Mouse (Mus musculus) ES-E14 (cell line): ENCODE data around the gene Ptpn23.
"Not testable (repeated sequence)": the region's sequence is repeated elsewhere in the genome, so short reads cannot be mapped to it uniquely, and the experiment has no call there.

ENCODE experiments used
- CHD2 ChIP-seq: IDR thresholded peaks from 2 replicates; pipeline ENCODE4 v1.6.1; 2014; ENCODE audit warnings: mild to moderate bottlenecking, low read depth, low read length, inconsistent platforms
- HCFC1 ChIP-seq: IDR thresholded peaks from 2 replicates; pipeline ENCODE4 v1.6.1; 2012; ENCODE audit warnings: low read length, inconsistent platforms, borderline replicate concordance; ENCODE audit not compliant: insufficient read depth
- ZC3H11A ChIP-seq: IDR thresholded peaks from 2 replicates; pipeline ENCODE4 v1.6.1; 2012; ENCODE audit warnings: low read depth, mild to moderate bottlenecking, inconsistent platforms, low read length, borderline replicate concordance
- ZNF384 ChIP-seq: IDR thresholded peaks from 2 replicates; pipeline ENCODE4 v1.6.1; 2012; ENCODE audit warnings: low read depth, low read length, inconsistent platforms

GRCm38 (mm10) chr9:110377655-110378054 lies 30.4 kb downstream of the Ptpn23 start:
- not testable (repeated sequence) for TF ChIP-seq CHD2, ZC3H11A, HCFC1, ZNF384
